10 mouse cellular contexts compared by ENCODE assay signal in the genomic region with DNA sequence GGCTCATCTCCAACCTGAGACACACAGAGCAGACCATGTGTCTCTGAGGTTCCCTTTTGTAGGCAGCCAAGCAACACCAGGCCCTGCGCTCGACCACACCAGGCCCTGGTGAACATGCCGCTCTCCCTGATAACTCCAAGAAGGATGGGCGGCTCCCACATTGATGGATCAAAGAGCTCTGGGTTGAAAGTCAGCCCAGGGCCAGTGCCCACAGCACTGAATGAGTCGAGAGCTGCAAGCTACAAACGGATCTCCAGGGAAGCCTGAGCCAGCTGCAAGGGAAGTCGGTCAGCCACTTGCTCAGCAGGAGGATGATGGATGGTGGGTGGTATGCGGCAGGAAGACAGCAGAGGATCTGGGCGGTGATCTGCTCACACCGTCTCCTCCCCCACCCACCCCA. TPM values are rescaled to one million over a fixed set of nuclear protein-coding genes. Genes with fewer than 3 reads are reported as not detected.
DNase-seq lines count a peak whose midpoint lies in the region; ATAC-seq and TF ChIP-seq lines count a peak whose summit lies in the region.
"Had no signal": no experiment of that assay in that cellular context is flagged by ENCODE, and none has a peak within 500 bp of the region (broad histone marks: within the 10 kb centered on the region; RNA-seq: fewer than 3 reads in every experiment).

No protein-coding gene starts in this region.

- peak overlapping the region; percentile 22; the same call in 1 of the 2 replicates for H3K9ac ChIP-seq in neural tube, embryonic 13.5 days
- no peak overlapping the region for H3K9ac ChIP-seq in neural tube, embryonic 15.5 days (replicated peaks)
- no peak overlapping the region for H3K9ac ChIP-seq in kidney, postnatal 0 days (ENCODE audit: low read depth, low read length)
- H3K9ac ChIP-seq in stomach, embryonic 15.5 days, result no peak overlapping the region
- H3K9ac ChIP-seq: liver, embryonic 14.5 days; neural tube, embryonic 12.5 days had no signal

- intact Hi-C loops in heart, postnatal 14 days (cut with DNase I), result no loop called here

- WGBS in neural tube, embryonic 13.5 days, result 58% methylated on average over 10 of the region's 10 CpGs
- WGBS in neural tube, embryonic 15.5 days, result 65% methylated on average over 10 of the region's 10 CpGs
- WGBS in kidney, postnatal 0 days, result 21% methylated on average over 10 of the region's 10 CpGs
- 46% methylated on average over 10 of the region's 10 CpGs for WGBS in stomach, embryonic 15.5 days

- no peak for ATAC-seq in neural tube, embryonic 13.5 days (ENCODE audit: low read depth)
- no peak for ATAC-seq in neural tube, embryonic 15.5 days (ENCODE audit: low FRiP score)
- 0 out of 2 replicates have a peak, but pooled peaks have one; percentile 19 for ATAC-seq in kidney, postnatal 0 days (replicated peaks; ENCODE audit: low FRiP score, low read depth)
- ATAC-seq in stomach, embryonic 15.5 days (ENCODE audit: insufficient read depth, low FRiP score, low read depth), result no peak; the same call in 1 of the 2 replicates

- no peak overlapping the region for H3K4me3 ChIP-seq in neural tube, embryonic 13.5 days
- no peak overlapping the region for H3K4me3 ChIP-seq in neural tube, embryonic 15.5 days (replicated peaks)
- H3K4me3 ChIP-seq in kidney, postnatal 0 days (replicated peaks; ENCODE audit: low read depth, low read length), result no peak overlapping the region
- no peak overlapping the region for H3K4me3 ChIP-seq in stomach, embryonic 15.5 days (replicated peaks)
- H3K4me3 ChIP-seq: neural tube, embryonic 12.5 days had no signal

- no peak for TF ChIP-seq CTCF in kidney, postnatal 0 days (IDR thresholded peaks at IDR 0.05; ENCODE audit: low read depth)

- H3K4me2 ChIP-seq in neural tube, embryonic 13.5 days, result no peak overlapping the region
- no peak overlapping the region for H3K4me2 ChIP-seq in neural tube, embryonic 15.5 days
- no peak overlapping the region for H3K4me2 ChIP-seq in kidney, postnatal 0 days (ENCODE audit: low read length)
- H3K4me2 ChIP-seq in stomach, embryonic 15.5 days, result no peak overlapping the region
- H3K4me2 ChIP-seq: neural tube, embryonic 12.5 days had no signal

- peaks cover 71% of the 10 kb centered on the region for H3K36me3 ChIP-seq in neural tube, embryonic 13.5 days
- H3K36me3 ChIP-seq in neural tube, embryonic 15.5 days, result peaks cover 56% of the 10 kb centered on the region
- peaks cover 50% of the 10 kb centered on the region for H3K36me3 ChIP-seq in kidney, postnatal 0 days (ENCODE audit: insufficient read depth, low read length)
- peaks cover 38% of the 10 kb centered on the region for H3K36me3 ChIP-seq in stomach, embryonic 15.5 days

- peak; percentile 37 for DNase-seq in heart, postnatal 4 days
- no peak for DNase-seq in heart, postnatal 14 days
- peak; percentile 63 for DNase-seq in kidney, postnatal 0 days (ENCODE audit: low spot score)
- no peak for DNase-seq in natural killer cell, adult 2 months (ENCODE audit: low spot score in 2 of 2)
- DNase-seq in right cerebral cortex, postnatal 14 days, result no peak

- H3K27ac ChIP-seq in neural tube, embryonic 13.5 days (replicated peaks), result peak overlapping the region; percentile 69
- H3K27ac ChIP-seq in neural tube, embryonic 15.5 days (replicated peaks), result no peak overlapping the region; the same call in 1 of the 2 replicates
- peak overlapping the region; percentile 68; the same call in 1 of the 2 replicates for H3K27ac ChIP-seq in kidney, postnatal 0 days
- peak overlapping the region; percentile 54; the same call in 1 of the 2 replicates for H3K27ac ChIP-seq in stomach, embryonic 15.5 days
- H3K27ac ChIP-seq: liver, embryonic 14.5 days; neural tube, embryonic 12.5 days had no signal

- no peaks in the 10 kb centered on the region for H3K27me3 ChIP-seq in neural tube, embryonic 13.5 days
- no peaks in the 10 kb centered on the region for H3K27me3 ChIP-seq in neural tube, embryonic 15.5 days (replicated peaks)
- H3K27me3 ChIP-seq in kidney, postnatal 0 days (ENCODE audit: insufficient read depth, low read length), result no peaks in the 10 kb centered on the region
- no peaks in the 10 kb centered on the region for H3K27me3 ChIP-seq in stomach, embryonic 15.5 days (replicated peaks)
- H3K27me3 ChIP-seq: neural tube, embryonic 12.5 days had no signal

- no peaks in the 10 kb centered on the region for H3K9me3 ChIP-seq in neural tube, embryonic 13.5 days
- no peaks in the 10 kb centered on the region for H3K9me3 ChIP-seq in neural tube, embryonic 15.5 days (replicated peaks)
- H3K9me3 ChIP-seq in kidney, postnatal 0 days (replicated peaks; ENCODE audit: low read length), result no peaks in the 10 kb centered on the region
- no peaks in the 10 kb centered on the region for H3K9me3 ChIP-seq in stomach, embryonic 15.5 days
- H3K9me3 ChIP-seq: neural tube, embryonic 12.5 days had no signal

- peaks cover 5% of the 10 kb centered on the region; the same call in 1 of the 2 replicates for H3K4me1 ChIP-seq in neural tube, embryonic 13.5 days (replicated peaks)
- no peaks in the 10 kb centered on the region for H3K4me1 ChIP-seq in neural tube, embryonic 15.5 days
- H3K4me1 ChIP-seq in kidney, postnatal 0 days (replicated peaks; ENCODE audit: insufficient read depth, low read length), result no peaks in the 10 kb centered on the region; the same call in 1 of the 2 replicates
- H3K4me1 ChIP-seq in stomach, embryonic 15.5 days, result peaks cover 3% of the 10 kb centered on the region; the same call in 1 of the 2 replicates
- H3K4me1 ChIP-seq: neural tube, embryonic 12.5 days had no signal

RNA-seq across cellular contexts. Expression of gene Ap5z1, which starts 6.4 kb away (rescaled TPM):
- 1 to 10 TPM; 6.0 to 8.2 TPM for total RNA-seq in heart, postnatal 4 days (2021)
- total RNA-seq in heart, postnatal 14 days (2021), result 1 to 10 TPM; 5.9 to 8.7 TPM
- 10.9 and 14.1 TPM in 2 replicates for polyA plus RNA-seq in neural tube, embryonic 13.5 days (2015; fragmentation: Nextera tagmentation; extraction: Ambion mirVana)
- polyA plus RNA-seq in neural tube, embryonic 15.5 days (2015; fragmentation: Nextera tagmentation; extraction: Ambion mirVana), result 12.4 and 12.7 TPM in 2 replicates
- 6.4 and 8.8 TPM in 2 replicates for polyA plus RNA-seq in kidney, postnatal 0 days (2015; fragmentation: Nextera tagmentation; extraction: Ambion mirVana)
- 8.5 and 9.4 TPM in 2 replicates for polyA plus RNA-seq in stomach, embryonic 15.5 days (2015; fragmentation: Nextera tagmentation; extraction: Ambion mirVana)

RNA-seq across cellular contexts. Expression of gene Foxk1, which starts 56.0 kb away (rescaled TPM):
- total RNA-seq in heart, postnatal 4 days (2021), result 10 to 100 TPM; 18.2 to 19.0 TPM
- total RNA-seq in heart, postnatal 14 days (2021), result 10 to 100 TPM; 16.7 to 17.5 TPM
- polyA plus RNA-seq in neural tube, embryonic 13.5 days (2015; fragmentation: Nextera tagmentation; extraction: Ambion mirVana), result 5.6 and 7.2 TPM in 2 replicates
- 4.8 and 6.0 TPM in 2 replicates for polyA plus RNA-seq in neural tube, embryonic 15.5 days (2015; fragmentation: Nextera tagmentation; extraction: Ambion mirVana)
- polyA plus RNA-seq in kidney, postnatal 0 days (2015; fragmentation: Nextera tagmentation; extraction: Ambion mirVana), result 5.6 and 5.8 TPM in 2 replicates
- polyA plus RNA-seq in stomach, embryonic 15.5 days (2015; fragmentation: Nextera tagmentation; extraction: Ambion mirVana), result 5.6 and 5.7 TPM in 2 replicates

Comparison
In these comparisons a context has a peak if more than half of its experiments do, and no peak if none do; other contexts are left out.
1. DNase-seq: peak in heart, postnatal 4 days (single experiment) and kidney, postnatal 0 days (single experiment); none in heart, postnatal 14 days (0 of 2), natural killer cell, adult 2 months (0 of 2) and right cerebral cortex, postnatal 14 days (single experiment).